Mouse (Mus musculus) kidney, postnatal 25 days (tissue): ENCODE measurements around the gene Mief1.

ENCODE experiments used
- DNase-seq, 2 experiments: peaks; one replicate each; pipeline ENCODE4 v3.0.0; 2021; ENCODE audit warnings: mixed read lengths in 2 of 2

The Mief1 gene

DNA sequence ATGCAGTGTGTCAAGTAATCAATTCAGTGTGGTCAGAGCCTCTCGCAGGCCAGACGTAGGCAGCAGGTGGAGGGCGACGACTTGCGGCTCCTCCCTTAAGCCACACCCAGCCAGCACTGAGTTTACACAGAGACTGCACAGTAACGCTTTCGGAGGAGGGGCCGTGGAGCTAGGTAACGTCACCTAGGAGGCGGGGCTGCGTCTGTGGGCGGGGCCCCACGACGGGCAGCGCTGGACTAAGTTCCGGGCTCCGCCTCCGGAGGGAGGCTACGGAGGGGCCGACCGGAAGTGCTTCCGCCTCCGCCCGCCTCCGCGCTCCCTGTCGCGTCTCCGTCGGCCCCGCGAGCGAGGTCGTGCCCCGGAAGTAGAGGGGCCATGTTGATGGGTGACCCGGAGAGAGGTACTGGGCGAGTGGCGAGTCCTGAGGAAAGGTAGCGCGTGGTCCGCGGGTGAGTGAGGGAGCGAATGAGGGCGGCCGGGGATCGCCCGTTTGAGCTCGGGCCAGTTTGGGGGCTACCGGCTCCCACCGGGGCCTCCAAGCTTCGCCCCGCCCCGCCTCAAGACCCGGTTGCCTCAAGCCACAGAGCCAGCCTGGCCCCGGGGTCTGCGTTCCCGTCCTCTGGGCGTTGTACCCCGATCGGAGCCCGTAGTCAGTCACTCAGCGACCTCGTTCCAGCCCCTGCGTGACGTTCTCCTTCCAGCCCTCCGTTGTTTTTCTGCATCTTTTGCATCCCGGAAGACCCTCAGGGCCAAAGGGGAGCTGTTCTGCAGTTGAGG, at the start of gene Mief1:
TSS of gene Mief1 (plus strand) at position 286 of the 777 bp plus-strand sequence.
- peak; percentile 99 for DNase-seq

DNA sequence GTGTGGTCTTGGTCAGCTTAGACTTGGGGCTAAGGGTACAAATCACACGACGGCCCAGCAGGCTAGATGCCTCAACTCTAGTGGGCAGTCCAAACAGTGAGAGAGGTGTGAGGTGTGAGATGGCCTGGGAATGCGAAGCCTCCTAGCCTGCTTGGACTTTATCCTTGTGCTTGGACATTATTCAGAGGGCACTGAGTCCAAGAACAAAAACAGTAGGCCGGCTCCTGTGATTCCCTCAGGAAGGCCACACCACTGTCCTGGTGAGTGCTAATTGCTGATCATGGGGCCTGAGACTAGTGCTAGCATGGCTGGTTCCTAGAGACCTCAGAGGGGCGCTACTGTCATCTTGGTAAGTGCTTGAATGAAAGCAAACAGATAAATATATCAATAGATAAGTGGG, 44.9 kb upstream of the Mief1 start:
- DNase-seq, result peak; percentile 74 to 89

DNA sequence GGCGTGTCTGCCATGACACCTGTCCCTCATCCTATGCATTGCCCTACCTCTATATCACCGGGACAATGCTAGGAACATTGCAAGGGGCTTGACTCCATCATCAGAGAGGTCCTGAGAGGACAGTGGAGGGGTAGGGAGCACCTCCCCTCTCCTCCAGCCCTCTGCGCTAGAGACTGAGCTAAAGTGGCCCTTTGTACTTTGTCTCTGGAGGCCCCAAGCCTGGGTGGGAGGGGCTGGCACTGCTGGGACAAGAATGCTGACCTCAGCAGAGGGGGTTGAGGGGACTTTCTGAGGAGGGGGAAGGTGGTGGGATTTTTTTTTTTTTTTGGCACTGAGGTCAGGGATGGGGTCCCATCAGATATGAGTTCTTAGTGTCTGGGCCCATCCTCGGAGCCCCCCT, 43.7 kb upstream of the Mief1 start:
- peak; percentile 78 to 92 for DNase-seq

DNA sequence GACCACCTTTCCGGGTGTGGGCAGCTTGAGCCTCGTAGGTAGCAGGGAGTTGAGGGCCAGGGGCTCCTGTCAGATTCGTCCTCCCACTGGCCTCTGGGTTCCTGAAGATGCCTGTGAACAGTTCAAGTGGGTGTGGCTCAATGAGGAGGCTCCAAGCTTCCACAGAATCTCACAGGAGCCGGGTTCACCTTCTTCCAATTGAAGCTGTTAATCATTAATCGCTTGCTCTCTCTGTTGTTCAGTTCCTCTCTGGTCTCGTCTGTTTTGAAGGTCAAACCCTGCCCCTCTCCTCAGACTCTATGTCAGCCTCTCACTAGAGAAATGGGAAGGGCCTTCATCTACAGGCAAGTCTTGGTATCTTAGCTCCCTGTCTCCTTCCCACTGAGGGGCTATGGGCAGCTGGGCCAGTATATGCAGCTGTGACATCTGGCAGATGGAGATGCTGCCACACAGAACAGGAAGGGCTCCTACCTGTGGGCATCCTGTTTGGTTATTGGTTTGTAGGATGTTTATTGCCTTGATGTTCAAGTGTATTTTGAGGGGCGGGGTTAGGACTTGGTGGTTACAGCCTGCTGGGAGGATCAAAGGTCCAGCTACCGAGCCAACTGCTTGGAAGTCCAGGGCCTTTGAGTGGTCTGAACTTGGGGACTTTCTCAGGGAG, 42.1 kb upstream of the Mief1 start:
- DNase-seq, result peak; percentile 55 to 84

DNA sequence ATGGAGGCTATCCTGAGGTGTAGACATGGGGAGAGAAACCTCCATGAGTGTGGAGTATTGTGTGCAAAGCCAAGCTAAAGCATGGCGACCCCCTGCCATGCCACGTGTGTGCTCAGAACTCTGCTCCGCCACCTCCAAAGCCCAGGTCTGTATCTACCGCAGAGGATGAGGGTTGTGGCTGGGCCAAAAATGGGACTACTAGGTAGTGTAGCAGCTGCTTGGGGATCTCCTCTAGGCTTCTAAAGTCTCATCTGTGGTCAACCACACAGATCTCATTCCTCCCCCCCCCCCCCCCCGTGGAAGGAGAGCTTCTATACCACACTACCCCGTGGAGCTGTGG, 41.6 kb upstream of the Mief1 start:
- DNase-seq, result no peak

DNA sequence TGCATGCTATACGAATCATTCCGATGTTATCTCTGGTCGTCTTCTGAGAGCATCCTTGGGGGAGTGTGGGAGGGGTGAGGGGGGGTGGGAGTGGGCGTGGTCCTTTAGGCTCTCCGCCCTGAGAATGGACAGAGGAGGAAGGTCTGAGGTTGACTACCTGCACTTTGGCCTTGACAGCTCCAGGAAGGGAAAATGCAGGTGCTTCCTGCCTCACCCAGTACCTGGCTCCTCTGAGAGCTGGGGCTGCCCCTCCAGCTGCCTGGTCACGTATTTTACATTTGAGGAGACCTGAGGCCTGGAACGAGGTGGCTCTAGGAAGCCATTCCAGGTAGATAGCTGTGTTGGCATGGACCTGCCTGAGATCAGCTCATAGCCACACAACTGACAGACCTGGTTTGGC, 41.0 kb upstream of the Mief1 start:
- DNase-seq, result peak in 1 of 2 experiments; percentile 69

DNA sequence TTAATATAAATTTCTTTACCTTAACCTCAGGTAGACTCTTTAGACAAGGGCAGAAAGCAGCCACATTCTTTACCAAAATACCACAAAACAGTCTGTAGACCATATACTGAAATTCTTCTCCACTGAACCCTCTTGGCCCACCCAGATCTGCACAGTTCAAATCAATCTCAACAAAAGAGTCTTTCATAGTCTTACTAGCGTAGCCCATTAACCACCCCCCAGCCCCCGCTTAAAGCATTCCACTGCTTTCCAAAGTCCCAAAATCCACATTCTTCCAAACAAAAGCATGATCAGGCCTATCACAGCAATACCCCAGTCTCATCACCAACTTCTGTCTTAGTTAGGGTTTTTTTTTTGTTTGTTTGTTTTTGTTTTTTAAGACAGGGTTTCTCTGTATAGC, 34.3 kb upstream of the Mief1 start:
- no peak for DNase-seq

DNA sequence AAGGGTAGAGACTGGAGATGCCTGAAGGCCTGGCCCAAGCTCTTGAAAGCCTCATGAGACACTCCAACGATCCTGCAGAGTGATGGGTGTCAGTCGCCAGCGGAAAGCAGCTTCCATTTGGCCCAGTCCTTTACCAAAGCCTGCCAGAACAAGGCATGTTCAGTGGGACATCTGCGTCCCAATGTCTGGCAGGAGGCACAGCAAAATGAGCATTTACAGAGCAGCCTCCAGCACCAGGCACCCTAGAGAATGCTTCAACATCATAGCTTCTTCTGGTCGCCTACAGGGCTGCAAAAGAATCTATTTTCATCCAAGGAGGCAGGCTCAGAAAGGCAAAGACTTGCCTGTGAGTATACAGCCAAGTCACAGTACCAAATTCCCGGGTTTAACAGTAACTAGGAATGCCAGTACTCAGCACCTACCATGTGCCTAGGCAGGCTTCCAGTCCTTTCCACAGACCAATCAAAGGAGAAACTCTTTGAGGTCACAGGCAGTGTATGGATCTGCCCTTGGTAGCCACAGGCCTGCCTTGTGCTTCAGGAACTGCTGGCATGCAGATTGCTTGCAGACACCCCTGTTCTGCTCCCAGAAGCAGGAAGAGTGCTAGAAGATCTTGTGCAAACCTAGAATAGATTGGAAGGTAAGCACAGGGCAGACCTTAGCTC, 31.6 kb upstream of the Mief1 start:
- DNase-seq, result peak; percentile 53 to 74

DNA sequence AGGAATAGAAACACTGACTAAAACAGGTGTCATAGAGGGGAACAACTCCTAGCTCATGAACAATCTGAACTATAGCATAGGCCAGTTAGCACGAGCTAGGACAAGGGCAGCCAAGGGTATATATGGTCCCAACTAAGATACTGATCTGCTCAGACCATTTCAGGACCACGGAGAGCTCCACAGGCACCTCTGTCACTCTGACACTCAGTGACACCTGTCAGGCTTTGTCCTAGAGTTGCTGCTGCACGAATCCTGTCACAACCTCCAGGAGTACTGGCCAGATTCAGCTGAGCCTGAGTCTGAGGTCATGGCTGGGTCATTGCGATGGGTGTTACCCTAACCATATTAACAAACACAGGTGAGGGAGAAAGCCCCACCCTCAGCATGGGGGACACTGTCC, 30.4 kb upstream of the Mief1 start:
- DNase-seq, result peak in 1 of 2 experiments; percentile 64

DNA sequence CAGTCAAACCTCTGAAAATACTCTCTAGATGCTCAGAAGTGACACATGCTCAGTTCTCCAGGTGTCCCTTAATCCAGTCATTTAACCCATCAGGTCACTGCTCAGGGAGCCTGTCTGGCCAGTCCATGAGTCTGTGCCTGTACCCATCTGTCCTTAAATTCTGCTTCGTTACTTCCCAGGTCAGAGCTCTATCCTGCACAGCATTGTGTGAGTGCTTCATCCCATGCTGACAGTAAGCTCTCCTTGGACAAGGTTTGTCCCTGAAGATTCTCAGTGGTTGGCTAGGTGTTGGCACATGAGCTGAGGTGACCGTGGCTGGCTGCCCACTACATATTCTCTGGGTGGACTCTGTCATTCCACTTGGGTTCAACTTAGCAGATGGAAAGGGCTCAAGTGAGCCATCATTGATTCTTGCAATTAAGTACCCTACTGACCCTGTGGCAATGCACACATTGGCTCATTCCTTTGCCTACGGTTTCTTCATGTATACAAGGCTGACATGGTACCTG, 27.7 kb upstream of the Mief1 start:
- no peak for DNase-seq

DNA sequence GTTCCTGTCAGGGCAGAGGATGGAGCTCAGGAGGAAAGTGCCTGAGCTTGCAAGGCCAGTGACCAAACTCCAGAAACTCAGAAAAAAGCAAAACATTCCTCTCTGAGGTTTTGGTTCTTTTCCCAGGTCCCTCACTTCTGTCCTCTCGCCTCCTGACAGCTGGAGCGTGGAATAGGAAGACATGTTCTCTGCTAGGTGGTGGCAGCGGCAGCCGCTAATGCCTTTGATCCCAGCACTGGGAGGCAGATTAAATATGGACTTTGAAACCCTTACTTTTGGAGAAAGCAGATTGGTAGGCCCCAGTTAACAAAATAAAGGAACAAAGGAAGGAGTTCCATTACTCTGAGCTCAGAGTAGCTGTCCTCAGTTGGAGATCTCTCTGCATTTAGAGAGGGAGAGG, 25.4 kb upstream of the Mief1 start:
- DNase-seq, result peak; percentile 49 to 76

DNA sequence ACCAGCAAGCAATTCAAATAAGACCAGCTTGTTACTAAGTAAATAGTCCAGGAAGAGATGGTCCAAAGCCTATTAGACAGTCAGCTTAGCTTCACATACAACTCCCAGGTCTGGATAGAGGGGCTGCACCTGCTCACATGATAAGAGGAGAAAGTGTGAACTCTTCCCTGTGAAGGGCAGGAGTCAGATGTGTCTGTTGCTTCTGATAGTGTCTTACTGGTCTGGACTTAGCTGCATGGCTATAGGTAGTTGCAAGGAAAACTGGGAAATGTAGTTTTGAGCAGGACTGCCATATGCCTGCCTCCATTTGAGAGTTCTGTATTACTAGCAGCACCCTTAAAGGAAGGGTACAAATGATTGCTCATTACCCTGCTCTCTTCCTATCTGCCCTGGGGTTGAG, 20.1 kb upstream of the Mief1 start:
- no peak for DNase-seq

DNA sequence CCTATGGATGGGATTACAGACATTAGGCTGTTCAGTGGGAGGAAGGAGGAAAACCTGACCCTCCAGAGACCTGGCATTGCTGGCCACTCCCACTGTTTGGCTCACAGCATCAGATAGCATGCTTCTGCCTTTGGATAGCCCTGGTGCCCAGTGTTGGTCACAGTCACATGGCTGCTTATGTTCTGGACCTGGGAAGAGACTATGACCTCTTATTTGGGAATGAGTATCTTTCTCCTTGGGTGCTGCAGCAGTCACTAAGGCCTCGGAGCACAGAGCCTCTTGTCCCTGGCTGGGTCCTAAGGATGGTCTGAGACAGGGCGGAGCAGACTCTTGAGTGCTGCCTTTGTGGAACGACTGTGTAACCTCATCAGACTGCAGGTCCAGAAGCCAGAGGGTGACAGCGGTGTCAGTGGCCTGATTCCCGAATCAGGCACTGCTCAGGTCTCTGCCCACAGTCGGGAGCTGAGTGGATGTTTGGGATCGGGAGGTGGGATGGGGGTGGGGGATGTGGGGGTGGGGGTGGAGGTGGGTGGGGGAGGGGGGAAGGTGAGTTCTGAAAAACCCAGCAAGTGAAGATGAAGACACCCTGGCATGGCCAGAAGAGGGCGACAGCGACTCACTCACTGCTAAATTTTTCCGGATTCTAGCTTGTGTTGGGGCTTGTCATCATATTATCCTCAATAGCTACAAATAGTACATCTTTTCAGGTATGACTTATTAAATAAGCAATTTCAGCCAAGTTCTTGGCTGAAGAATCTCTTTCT, 17.9 kb upstream of the Mief1 start:
- DNase-seq, result peak; percentile 46 to 49

DNA sequence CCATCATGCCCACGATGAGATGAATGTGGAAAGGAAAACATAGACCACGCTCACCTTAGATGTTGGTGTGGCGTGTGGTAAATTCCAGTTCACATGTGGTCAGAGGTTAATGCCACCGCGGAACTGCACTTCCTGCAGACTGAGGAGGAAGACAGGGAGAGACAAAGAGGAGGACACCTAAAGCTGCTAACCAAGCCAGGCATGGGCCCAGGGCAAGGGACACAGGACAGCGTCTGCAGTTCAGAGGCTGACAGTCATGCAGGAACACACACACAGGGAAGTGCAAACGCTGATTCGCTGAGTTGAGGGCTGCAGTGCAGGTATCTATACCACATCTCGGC, 17.4 kb upstream of the Mief1 start:
- no peak for DNase-seq

DNA sequence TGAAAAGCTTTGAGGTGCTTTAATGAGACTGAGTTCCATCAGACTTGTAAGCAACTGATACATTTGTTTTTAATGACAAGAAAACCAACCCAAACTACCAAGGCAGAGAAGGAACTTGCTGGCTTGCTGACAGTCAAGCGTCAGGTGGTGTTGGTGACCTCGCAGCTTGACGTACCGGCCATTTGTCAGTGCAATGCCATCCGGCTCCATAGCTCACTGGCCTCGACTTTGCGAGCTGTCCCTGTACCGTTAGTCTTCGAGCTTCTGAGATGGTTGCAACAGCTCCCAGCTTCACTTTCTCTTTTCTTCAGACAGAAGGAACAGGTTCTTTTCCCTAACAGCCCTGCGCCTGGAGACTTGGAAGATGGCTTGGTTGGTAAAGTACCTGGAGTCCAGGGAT, 16.3 kb upstream of the Mief1 start:
- DNase-seq, result no peak

DNA sequence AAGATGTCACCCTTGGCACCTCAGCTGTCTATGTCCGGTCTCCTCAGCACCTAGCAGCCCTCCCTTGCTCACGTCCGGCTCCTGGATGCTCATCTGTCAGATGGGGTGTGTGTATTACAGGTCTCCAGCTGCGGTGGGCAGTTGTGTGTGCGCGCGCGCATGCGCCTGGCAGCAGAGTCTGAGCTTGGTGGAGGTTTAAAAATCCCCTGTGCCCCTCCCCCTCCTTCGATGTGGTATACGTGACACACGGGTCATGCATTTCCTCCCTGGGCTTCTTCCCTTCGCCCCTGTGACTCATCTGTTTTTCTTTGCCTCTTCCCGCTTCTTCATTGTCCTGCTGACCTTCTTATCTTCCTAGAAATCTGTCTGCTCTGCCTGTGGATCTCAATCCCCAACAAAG, 14.6 kb upstream of the Mief1 start:
- no peak for DNase-seq

DNA sequence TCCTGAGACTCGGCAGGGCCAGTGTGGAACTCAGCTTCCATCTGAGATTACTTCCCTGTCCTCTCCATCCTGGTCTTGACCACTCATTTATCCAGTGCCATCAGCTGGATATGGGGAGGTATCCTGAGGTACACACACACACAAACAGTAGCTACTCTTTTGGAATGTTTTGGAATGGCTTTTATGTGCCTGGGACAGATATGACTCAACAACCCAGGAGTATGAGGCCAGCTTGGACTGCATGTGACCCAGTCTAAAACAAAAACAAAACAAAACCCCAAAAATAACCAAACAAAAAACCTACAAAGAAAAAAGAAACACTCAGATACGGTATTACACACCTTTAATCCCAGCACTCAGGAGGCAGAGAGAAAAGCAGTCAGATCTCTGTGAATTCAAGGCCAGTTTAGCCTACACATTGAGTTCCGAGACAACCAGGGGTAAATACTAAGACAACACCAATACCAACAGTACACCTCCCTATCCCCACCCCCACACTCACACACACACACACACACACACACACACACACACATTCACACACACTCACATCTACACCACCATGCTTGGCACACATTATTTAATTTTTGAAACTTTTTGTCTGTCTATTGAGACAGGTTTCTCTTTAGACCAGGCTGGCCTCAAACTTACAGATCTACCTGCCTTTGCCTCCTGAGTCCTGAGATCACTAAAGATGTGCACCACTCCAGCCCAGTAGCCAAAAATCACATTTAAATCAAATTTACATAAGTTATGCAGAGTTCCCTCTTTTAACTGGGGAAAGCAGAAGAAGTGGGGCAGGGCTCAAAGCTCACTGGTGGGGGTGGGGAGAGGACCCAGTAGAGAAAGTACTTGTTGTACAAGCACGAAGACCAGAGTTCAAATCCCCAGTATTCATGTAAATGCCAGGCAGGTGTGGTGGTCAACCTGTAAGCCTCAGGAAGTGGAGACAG, 13.8 kb upstream of the Mief1 start:
- no peak for DNase-seq

DNA sequence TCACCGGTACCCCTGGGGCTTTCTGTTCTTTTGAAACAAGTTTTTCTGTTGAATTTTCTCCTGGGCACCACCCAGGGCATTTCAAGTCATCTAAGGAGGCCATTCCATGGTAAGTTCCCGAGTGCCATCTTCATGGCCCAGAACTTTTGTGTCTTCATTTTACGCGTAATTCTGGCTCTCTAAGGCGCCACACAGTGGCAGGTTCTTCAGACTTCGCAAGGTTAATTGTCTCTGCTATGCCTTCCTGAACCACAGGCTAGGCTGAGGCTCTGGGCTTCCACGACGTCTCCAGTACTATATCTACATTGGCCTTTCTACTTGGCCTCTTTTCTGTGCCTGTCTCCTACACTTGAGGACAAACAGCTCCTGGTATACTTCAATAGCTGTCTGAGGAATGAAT, 12.8 kb upstream of the Mief1 start:
- DNase-seq, result no peak

DNA sequence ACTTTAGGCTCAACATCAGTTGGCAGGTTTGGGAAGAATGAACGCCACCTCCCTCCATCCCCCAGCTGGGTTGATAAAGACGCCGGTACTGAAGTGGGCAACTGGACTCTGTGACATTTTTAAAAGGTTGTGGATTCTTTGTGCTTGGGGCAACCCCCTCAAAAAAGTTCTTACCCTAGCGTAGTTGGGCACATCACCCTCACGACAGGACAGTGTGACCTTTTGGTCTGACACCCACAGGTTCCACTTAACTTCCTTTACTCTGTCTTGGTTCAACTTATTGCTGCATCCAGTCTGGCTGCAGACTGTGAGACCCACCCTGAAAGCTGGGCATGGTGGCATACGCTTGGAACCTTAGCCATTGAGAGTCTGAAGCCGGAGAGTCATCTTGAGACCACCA, 10.1 kb upstream of the Mief1 start:
- DNase-seq, result no peak

DNA sequence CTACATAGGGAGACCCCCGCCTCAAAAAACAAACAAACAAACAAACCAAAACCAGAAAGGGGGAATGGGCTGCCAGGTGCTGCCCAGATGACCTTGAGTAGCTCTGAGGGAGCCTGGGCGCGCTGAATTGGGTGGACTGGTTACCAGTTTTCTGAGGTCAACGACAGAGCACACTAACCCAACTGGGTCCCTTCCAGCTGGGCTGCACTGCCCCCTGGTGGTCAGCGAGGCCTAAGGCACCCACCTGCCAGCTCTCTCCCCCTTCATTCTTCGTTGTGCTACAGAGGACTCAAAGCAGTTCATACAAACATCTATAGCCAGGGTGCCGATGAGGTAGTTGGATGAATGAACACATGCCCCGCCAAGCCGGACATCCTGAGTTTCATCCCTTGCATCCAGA, 8.6 kb upstream of the Mief1 start:
- DNase-seq, result peak; percentile 71 to 72

DNA sequence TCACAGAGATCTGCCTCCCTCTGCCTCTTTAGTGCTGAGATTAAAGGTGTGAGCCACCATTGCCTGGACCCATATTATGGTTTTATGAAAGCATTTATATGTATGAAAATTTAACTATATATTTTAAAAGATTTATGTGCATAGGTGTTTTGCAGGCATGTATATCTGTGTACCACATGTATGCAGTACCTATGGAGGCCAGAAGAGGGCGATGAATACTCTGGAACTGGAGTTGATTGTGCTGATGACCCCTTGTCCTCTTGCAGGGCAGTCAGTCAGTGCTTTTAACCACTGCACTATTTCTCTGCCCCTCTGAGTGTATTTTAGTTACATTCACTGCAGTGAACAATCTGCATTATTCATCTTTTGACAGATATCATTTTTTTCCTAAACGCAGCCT, 8.0 kb upstream of the Mief1 start:
- DNase-seq, result peak; percentile 75 to 87
